Mouse (Mus musculus) lung, postnatal 14 days (tissue): Measurements from ENCODE around the gene Il2ra.

ENCODE experiments used
- DNase-seq: peaks from one replicate; pipeline ENCODE4 v3.0.0; 2021

Gene Il2ra

DNA sequence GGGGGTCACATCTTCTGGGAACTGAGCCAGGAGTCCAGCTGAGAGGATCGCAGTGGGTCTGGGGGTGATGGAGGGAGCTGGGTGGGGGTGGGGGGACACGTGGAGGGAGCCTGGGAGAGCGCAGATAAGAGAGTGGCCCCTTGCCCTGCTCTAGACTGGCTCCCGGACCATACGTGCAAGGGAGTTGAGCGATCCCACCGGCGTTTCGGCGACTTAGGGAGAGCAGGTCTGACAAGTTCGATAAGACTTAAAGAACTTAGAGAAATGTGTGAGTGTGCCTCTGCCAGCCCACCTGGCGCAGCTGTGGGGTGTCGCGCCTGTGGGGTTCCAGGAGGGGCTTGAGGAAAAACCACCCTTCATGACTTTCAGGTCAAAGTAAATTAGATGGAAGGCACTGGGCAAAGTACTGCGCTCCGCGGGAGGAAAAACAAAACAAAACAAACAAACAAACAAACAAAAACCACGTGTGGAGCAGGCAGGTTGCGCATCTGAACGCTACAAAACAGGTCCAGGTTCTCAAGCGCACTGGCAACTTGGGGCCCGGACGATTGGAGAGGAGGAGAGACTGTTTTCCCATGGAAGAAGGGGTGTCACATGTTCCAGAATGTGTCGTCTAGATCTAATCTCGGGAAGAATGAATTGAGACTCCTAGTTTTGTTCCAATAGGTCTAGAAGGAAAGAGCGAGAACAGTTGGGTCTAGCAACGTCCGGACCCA lies 63.6 kb downstream of the Il2ra start:
- DNase-seq = peak; percentile 1

- DNase-seq = no peak
These were observed 64.1 kb downstream of the Il2ra start for GRCm38 (mm10) chr2:11706746-11707065.

DNA sequence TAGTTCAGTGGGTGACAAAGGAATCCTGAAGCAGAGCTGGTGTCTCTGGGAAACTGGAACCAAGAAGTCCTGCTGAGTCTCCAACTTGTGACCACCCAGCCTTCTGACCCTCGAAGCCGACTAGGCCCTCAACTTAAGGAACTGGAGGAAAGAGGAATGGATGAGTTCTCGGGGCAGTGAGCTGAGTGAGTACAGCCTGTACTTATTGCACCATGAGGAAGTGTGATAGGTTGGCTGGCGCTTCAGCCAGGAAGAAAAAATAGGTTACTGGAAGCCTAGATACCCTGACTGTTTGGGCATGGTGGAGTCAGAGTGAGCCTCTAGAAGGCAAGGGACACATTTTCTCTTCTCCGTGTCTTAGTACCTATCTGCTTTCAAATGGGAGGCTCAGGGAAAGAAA lies 65.9 kb downstream of the Il2ra start:
- no peak for DNase-seq

GRCm38 (mm10) chr2:11710101-11710500 lies 67.5 kb downstream of the Il2ra start:
- peak; percentile 51 for DNase-seq

DNA sequence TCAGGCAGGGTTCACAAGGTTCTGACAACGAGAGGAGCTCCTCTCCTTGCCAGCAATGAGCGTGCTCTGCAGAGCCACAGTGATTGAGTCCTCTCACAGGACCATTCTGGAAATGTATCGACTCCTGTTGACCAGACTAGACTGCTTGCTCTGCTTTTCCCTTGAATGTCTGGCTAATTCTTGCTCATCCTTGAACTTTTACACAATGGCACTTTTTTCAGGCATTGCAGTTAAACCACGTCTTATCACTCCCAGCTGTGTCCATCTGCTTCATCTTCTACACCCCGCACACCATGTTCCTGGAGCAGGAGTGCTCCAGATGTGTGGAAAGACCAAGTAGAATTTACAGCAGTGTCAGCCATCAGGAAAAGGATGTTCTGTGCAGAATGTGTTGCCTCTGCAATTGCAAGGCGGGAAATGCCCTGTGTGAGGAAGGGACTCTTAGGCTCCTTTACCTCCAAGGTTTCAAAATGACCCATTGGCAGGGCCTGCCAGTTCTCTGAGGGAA lies 69.9 kb downstream of the Il2ra start:
- DNase-seq = no peak

- no peak for DNase-seq
These were observed 70.4 kb downstream of the Il2ra start for GRCm38 (mm10) chr2:11713021-11713420.

- no peak for DNase-seq
These were observed 71.9 kb downstream of the Il2ra start for GRCm38 (mm10) chr2:11714535-11714934.

DNA sequence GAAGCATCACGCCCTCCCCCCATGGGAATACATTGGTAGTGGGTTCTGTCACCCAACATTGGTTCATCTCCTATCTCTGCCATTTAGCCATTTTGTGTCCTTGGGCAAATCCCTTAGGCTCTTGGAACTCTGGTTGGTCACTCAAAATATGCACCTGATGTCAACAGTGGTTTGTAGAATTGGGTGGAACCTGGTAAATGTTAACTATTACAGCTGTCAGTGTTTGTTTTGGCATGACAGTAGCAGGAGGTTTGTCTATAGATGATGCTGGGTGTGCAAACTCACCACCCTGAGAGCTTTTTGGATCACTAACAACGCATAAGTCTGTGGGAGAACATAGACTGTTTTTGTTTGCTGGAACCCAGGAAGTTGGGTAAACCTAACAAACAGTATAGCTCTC lies 76.0 kb downstream of the Il2ra start:
- DNase-seq = no peak

- no peak for DNase-seq
These were observed 80.0 kb downstream of the Il2ra start for GRCm38 (mm10) chr2:11722564-11722963.

DNA sequence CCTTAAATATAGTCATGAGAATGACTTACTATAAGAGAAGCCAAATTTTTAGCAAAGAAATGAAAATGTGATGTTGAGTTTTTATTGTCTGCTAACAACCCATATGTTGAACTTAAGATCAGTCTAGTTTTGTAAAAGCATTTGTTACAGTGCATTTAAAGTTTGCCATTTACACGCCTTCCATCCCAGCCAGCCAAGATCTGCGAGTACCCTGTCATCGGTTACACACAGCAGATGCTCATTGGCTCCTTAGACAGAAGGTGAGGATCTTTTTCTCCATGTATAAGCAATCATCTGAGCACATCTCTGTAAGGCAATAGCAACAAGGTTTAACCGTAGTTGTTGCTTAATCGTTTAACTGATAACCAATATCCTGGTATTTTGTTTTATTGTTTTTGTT lies 85.0 kb downstream of the Il2ra start:
- DNase-seq = no peak

DNA sequence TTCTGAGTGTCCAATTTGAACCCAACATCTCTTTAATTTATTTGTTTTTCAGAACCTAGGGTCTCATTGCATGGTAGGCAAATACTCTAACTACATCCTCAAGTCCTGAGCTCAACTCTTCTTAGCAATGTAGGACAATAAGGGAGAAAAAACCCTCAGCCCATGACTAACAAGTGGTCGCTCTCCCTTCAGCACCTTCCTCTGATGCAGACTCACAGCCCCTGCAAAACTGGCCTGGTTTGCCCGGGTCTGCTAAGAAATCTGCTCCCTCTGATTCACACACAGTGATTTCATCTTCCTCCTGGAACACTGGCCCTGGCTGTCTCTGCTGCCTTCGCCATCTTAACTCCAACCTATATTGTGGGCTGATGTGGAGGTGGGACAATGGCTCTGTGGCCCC lies 86.5 kb downstream of the Il2ra start:
- no peak for DNase-seq

DNA sequence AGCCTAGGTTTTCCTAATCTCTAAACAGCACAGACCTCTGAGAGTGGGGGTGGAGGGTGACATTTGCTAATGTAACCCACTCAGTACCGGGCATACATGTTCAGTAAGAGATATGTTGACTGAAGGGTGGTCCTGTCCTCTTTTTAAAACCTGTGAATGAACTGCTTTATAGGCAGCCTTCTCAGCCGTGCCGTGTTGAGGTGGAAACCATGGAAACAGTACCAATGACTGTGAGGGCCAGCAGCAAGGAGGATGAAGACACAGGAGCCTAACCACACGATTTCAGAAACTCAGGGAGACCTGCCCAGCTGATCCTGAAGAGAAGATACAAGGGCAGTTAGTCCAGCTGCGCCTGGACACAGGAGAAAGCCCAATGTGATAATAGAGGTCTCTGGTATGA lies 90.4 kb downstream of the Il2ra start:
- DNase-seq = no peak

GRCm38 (mm10) chr2:11735853-11736252 lies 93.2 kb downstream of the Il2ra start:
- no peak for DNase-seq

- DNase-seq = no peak
These were observed 96.2 kb downstream of the Il2ra start for GRCm38 (mm10) chr2:11738794-11739193.

- DNase-seq = no peak
These were observed 97.0 kb downstream of the Il2ra start for GRCm38 (mm10) chr2:11739516-11740051.
